Mouse (Mus musculus) testis, adult 2 months (tissue): ENCODE measurements around the gene Timm8a1.

Source experiments
- CTCF ChIP-seq: fragments of 200-500 bp; IDR thresholded peaks from 2 replicates; pipeline ENCODE4 v1.5.1; 2012; ENCODE audit warnings: low read depth, mild to moderate bottlenecking, inconsistent platforms, low read length, moderate library complexity; ENCODE audit not compliant: control insufficient read depth, insufficient read depth, insufficient replicate concordance
- POLR2A ChIP-seq: fragments of 200-500 bp; IDR thresholded peaks from 2 replicates; pipeline ENCODE4 v1.6.1; 2012; ENCODE audit warnings: low read depth, mild to moderate bottlenecking, inconsistent platforms, low read length, moderate library complexity; ENCODE audit not compliant: control insufficient read depth

- TF ChIP-seq CTCF (no peak), POLR2A (no peak)
Measured at GRCm38 (mm10) chrX:134525260-134525659, 16.4 kb downstream of the Timm8a1 start.
